Mouse (Mus musculus): ENCODE measurements at regions not wholly inside any gene's neighbourhood (a gene's known extent, or its start where the extent isn't known, plus 50 kb on each side); places are given as distances from the start of the nearest gene placed in this dataset.

DNA sequence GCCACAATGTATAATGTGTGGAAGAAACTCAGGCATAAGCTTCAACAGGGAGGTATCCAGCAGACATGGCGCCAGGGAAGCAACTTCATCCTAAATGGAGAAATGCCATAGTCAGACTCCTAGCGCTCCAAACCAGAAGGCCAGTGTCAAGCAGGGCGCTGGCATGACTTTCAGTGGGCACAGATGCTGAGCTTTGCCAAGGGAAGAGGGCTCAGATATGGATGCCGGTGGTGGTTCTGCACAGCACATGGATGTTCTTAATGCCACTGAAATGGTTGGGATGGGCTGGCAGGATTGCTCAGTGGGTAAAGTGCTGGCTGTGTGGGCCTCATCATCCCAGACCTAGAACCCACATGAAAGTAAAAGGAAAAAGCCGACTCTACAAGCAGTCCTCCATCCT is 124.8 kb downstream of the Gm9376 start:
- TF ChIP-seq SIN3A (IDR thresholded peaks at IDR 0.05; ENCODE audit: low read length) (no peak), CTCF (conservative IDR thresholded peaks at IDR 0.05 in 1 of 2, IDR thresholded peaks at IDR 0.05 in 1 of 2; ENCODE audit: low read depth in 2 of 2, low read length in 2 of 2) (no peak), BHLHE40 (IDR thresholded peaks at IDR 0.05; ENCODE audit: low read depth, low read length) (no peak), UBTF (IDR thresholded peaks at IDR 0.05; ENCODE audit: low read depth, low read length) (no peak), JUND (conservative IDR thresholded peaks at IDR 0.05; ENCODE audit: low read depth, low read length) (no peak), RCOR1 (conservative IDR thresholded peaks at IDR 0.05; ENCODE audit: low read depth, low read length) (no peak), MXI1 (IDR thresholded peaks at IDR 0.05; ENCODE audit: low read depth, low read length) (no peak), ZC3H11A (IDR thresholded peaks at IDR 0.05; ENCODE audit: low read depth, low read length) (no peak)
- DNase-seq (ENCODE audit: extremely low read depth), result no peak
- no peaks in the 10 kb centered on the region for H3K9me3 ChIP-seq (replicated peaks; ENCODE audit: low read length)
- no peaks in the 10 kb centered on the region for H3K27me3 ChIP-seq (replicated peaks)
- no peak overlapping the region for H3K9ac ChIP-seq (ENCODE audit: insufficient read depth, low read depth)
- dilution Hi-C loops (cut with MboI; ENCODE audit: extremely low pct_ligation_motif_present, extremely low pct_unique_long_range_greater_than_20kb, low sequenced_read_pairs) (no loop called here), in situ Hi-C loops (cut with MboI; ENCODE audit: low pct_ligation_motif_present, low pct_unique_long_range_greater_than_20kb, low sequenced_read_pairs) (no loop called here)
- no peak overlapping the region for H3K27ac ChIP-seq (ENCODE audit: insufficient read depth, low read depth)
- H3K4me3 ChIP-seq (replicated peaks in 1 of 3; ENCODE audit: low read depth in 2 of 3, low read length in 2 of 3, poor library complexity in 1 of 3), result no peak overlapping the region
- H3K36me3 ChIP-seq (replicated peaks in 1 of 2; ENCODE audit: control insufficient read depth in 1 of 2, insufficient read depth in 1 of 2, low read length in 1 of 2), result no peaks in the 10 kb centered on the region
- no peak overlapping the region for H3K4me2 ChIP-seq (ENCODE audit: insufficient read depth, low read depth, poor library complexity, severe bottlenecking)
- no peaks in the 10 kb centered on the region for H3K79me2 ChIP-seq (replicated peaks; ENCODE audit: control insufficient read depth, extremely low read depth, insufficient read depth, poor library complexity, severe bottlenecking)
- H3K4me1 ChIP-seq (ENCODE audit: control insufficient read depth in 1 of 2, insufficient read depth in 2 of 2), result peaks cover 0 to 2% of the 10 kb centered on the region in 2 experiments; a peak in 1 of 4 replicates

DNA sequence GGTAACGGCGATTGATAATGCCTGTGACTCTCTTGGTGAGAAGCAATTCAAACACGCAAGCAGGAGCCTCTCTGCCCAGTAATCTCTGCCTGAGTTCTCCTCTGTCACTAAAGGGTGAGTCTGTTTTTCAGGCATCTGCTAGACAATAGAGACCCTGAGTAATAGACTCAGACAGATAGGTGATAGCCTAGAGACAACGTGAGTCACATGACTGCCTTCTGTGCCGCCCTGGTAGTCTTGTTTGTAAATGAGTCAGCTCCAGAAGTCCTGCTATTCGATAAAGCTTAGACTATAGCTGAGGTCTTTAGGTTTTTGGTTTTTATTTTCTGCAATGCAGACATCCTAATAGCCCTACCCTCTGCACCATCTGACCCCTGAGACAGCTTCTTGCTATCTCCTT is 126.9 kb downstream of the Gm9376 start:
- peaks cover 0 to 2% of the 10 kb centered on the region in 2 experiments; a peak in 1 of 4 replicates for H3K4me1 ChIP-seq (ENCODE audit: control insufficient read depth in 1 of 2, insufficient read depth in 2 of 2)
- peak; percentile 16 for DNase-seq (ENCODE audit: extremely low read depth)
- no peaks in the 10 kb centered on the region for H3K36me3 ChIP-seq (replicated peaks in 1 of 2; ENCODE audit: control insufficient read depth in 1 of 2, insufficient read depth in 1 of 2, low read length in 1 of 2)
- TF ChIP-seq CTCF (conservative IDR thresholded peaks at IDR 0.05 in 1 of 2, IDR thresholded peaks at IDR 0.05 in 1 of 2; ENCODE audit: low read depth in 2 of 2, low read length in 2 of 2), result no peak
- TF ChIP-seq USF1 (IDR thresholded peaks at IDR 0.05; ENCODE audit: low read depth, low read length), result peak; percentile 51
- peak; percentile 57 for TF ChIP-seq BHLHE40 (IDR thresholded peaks at IDR 0.05; ENCODE audit: low read depth, low read length)
- TF ChIP-seq CHD1 (IDR thresholded peaks at IDR 0.05; ENCODE audit: low read depth, low read length), result no peak
- TF ChIP-seq SMC3 (IDR thresholded peaks at IDR 0.05; ENCODE audit: low read depth, low read length), result no peak
- TF ChIP-seq ZKSCAN1 (IDR thresholded peaks at IDR 0.05; ENCODE audit: borderline replicate concordance, low read depth, low read length), result no peak
- peak; percentile 16; the same call in 1 of the 2 replicates for TF ChIP-seq USF2 (conservative IDR thresholded peaks at IDR 0.05; ENCODE audit: low read depth, low read length)
- H3K27ac ChIP-seq (ENCODE audit: insufficient read depth, low read depth), result no peak overlapping the region
- no peaks in the 10 kb centered on the region for H3K9me3 ChIP-seq (replicated peaks; ENCODE audit: low read length)
- dilution Hi-C loops (cut with MboI; ENCODE audit: extremely low pct_ligation_motif_present, extremely low pct_unique_long_range_greater_than_20kb, low sequenced_read_pairs), result no loop called here
- H3K4me2 ChIP-seq (ENCODE audit: insufficient read depth, low read depth, poor library complexity, severe bottlenecking), result no peak overlapping the region
- H3K79me2 ChIP-seq (replicated peaks; ENCODE audit: control insufficient read depth, extremely low read depth, insufficient read depth, poor library complexity, severe bottlenecking), result no peaks in the 10 kb centered on the region
- in situ Hi-C loops (cut with MboI; ENCODE audit: low pct_ligation_motif_present, low pct_unique_long_range_greater_than_20kb, low sequenced_read_pairs), result no loop called here
- no peak overlapping the region for H3K9ac ChIP-seq (ENCODE audit: insufficient read depth, low read depth)
- no peaks in the 10 kb centered on the region for H3K27me3 ChIP-seq (replicated peaks)
- no peak overlapping the region for H3K4me3 ChIP-seq (replicated peaks in 1 of 3; ENCODE audit: low read depth in 2 of 3, low read length in 2 of 3, poor library complexity in 1 of 3)

DNA sequence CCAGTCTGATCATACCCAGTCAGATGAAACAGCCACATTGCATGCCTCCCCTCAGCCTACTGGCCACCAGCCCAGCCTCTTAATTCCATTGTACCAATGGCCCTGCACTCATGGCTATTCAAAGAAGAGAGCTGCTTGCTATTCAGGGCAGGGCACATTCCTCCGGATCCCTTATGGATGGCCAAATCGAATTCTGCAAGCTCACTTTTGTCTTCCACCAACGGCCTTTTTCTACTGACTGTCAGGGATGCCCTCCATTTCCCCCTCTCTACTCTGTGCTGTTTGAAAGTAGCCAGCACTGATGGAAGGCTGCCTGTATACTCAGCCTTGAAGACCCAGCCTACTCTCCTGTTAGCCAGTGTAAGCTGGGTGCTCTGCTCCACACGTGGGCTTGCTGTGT is 147.5 kb downstream of the Gm9376 start:
- Histone ChIP-seq H3K4me2 (ENCODE audit: insufficient read depth, low read depth, poor library complexity, severe bottlenecking) (no peak overlapping the region), H3K36me3 (replicated peaks in 1 of 2; ENCODE audit: control insufficient read depth in 1 of 2, insufficient read depth in 1 of 2, low read length in 1 of 2) (no peaks in the 10 kb centered on the region), H3K9ac (ENCODE audit: insufficient read depth, low read depth) (no peak overlapping the region), H3K79me2 (replicated peaks; ENCODE audit: control insufficient read depth, extremely low read depth, insufficient read depth, poor library complexity, severe bottlenecking) (no peaks in the 10 kb centered on the region), H3K9me3 (replicated peaks; ENCODE audit: low read length) (no peaks in the 10 kb centered on the region), H3K27me3 (replicated peaks) (no peaks in the 10 kb centered on the region), H3K4me1 (ENCODE audit: control insufficient read depth in 1 of 2, insufficient read depth in 2 of 2) (no peaks in the 10 kb centered on the region), H3K27ac (ENCODE audit: insufficient read depth, low read depth) (no peak overlapping the region), H3K4me3 (replicated peaks in 1 of 3; ENCODE audit: low read depth in 2 of 3, low read length in 2 of 3, poor library complexity in 1 of 3) (no peak overlapping the region)
- in situ Hi-C loops (cut with MboI; ENCODE audit: low pct_ligation_motif_present, low pct_unique_long_range_greater_than_20kb, low sequenced_read_pairs) (no loop called here), dilution Hi-C loops (cut with MboI; ENCODE audit: extremely low pct_ligation_motif_present, extremely low pct_unique_long_range_greater_than_20kb, low sequenced_read_pairs) (no loop called here)
- no peak for DNase-seq (ENCODE audit: extremely low read depth)
- TF ChIP-seq CTCF (conservative IDR thresholded peaks at IDR 0.05 in 1 of 2, IDR thresholded peaks at IDR 0.05 in 1 of 2; ENCODE audit: low read depth in 2 of 2, low read length in 2 of 2), result no peak
